In the genomic region with DNA sequence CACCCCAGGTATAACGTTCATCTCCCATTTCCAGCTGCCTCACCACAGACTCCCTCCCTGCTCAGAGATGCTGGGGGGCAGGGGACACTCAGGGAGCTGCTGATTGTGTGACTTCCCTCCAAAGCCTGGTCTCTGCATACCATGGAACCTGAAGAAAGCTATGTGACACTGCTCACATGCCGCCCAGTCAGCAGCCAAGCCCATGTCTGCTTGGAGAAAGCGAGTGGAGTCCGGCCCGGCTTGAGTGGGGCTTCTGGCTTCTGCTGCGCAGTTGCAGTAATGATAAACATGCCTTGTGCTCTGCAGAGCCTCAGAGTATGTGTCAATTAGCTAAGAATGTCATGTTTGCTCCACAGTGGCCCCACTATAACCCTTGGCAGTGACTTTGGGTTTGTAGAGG, we compare ENCODE assay signal across 24 mouse cellular contexts. TPM values are rescaled to one million over a fixed set of nuclear protein-coding genes. Genes with fewer than 3 reads are reported as not detected.
A peak's percentile ranks its signal among the peaks of the same experiment; 100 is the strongest.
DNase-seq lines count a peak whose midpoint lies in the region; ATAC-seq lines count a peak whose summit lies in the region.
"Had no signal": no experiment of that assay in that cellular context is flagged by ENCODE, and none has a peak within 500 bp of the region (broad histone marks: within the 10 kb centered on the region; RNA-seq: fewer than 3 reads in every experiment).

No protein-coding gene starts in this region.

- WGBS in heart, embryonic 12.5 days: 50% methylated on average over 6 of the region's 6 CpGs
- WGBS in heart, embryonic 15.5 days: 46% methylated on average over 6 of the region's 6 CpGs

- no peak for DNase-seq in heart, adult 11 months
- DNase-seq in heart, postnatal 10 days: no peak
- DNase-seq in heart, postnatal 4 days: peak; percentile 34
- DNase-seq in heart, adult 9 months (ENCODE audit: low spot score in 2 of 2): no peak
- no peak for DNase-seq in kidney, postnatal 4 days
- DNase-seq: adrenal gland, adult 2 months; adrenal gland, postnatal 14 days; cerebellum, adult 11 months; cerebellum, adult 2 months; cerebellum, adult 9-11 months; cerebellum, postnatal 25 days; forebrain, postnatal 0 days; gastrocnemius, adult 2 months; gastrocnemius, postnatal 14 days; kidney, adult 2 months had no signal

- H3K4me1 ChIP-seq in heart, embryonic 12.5 days (replicated peaks): peaks cover 46% of the 10 kb centered on the region
- peaks cover 48% of the 10 kb centered on the region for H3K4me1 ChIP-seq in heart, embryonic 15.5 days (replicated peaks)
- H3K4me1 ChIP-seq: embryonic facial prominence, embryonic 12.5 days; embryonic facial prominence, embryonic 15.5 days had no signal

- peak; percentile 18; the same call in 1 of the 2 replicates for ATAC-seq in heart, embryonic 12.5 days (ENCODE audit: insufficient number of reproducible peaks, low FRiP score)
- peak; percentile 55; the same call in 1 of the 2 replicates for ATAC-seq in heart, embryonic 15.5 days (replicated peaks; ENCODE audit: insufficient number of reproducible peaks, insufficient read depth, low FRiP score, low read depth)
- ATAC-seq: CD4-positive, CD25-positive, alpha-beta regulatory T cell, adult 4 months; forebrain, embryonic 14.5 days; forebrain, postnatal 0 days; intestine, postnatal 0 days had no signal

- H3K9me3 ChIP-seq in heart, embryonic 12.5 days (replicated peaks): no peaks in the 10 kb centered on the region
- H3K9me3 ChIP-seq in heart, embryonic 15.5 days (replicated peaks): no peaks in the 10 kb centered on the region
- H3K9me3 ChIP-seq: embryonic facial prominence, embryonic 12.5 days; embryonic facial prominence, embryonic 15.5 days; hindbrain, embryonic 12.5 days; hindbrain, embryonic 15.5 days had no signal

- no peak overlapping the region for H3K4me2 ChIP-seq in heart, embryonic 12.5 days
- H3K4me2 ChIP-seq in heart, embryonic 15.5 days: no peak overlapping the region
- H3K4me2 ChIP-seq: embryonic facial prominence, embryonic 12.5 days; embryonic facial prominence, embryonic 15.5 days; hindbrain, embryonic 12.5 days; hindbrain, embryonic 15.5 days had no signal

- no peaks in the 10 kb centered on the region for H3K27me3 ChIP-seq in heart, embryonic 12.5 days (replicated peaks)
- no peaks in the 10 kb centered on the region for H3K27me3 ChIP-seq in heart, embryonic 15.5 days
- H3K27me3 ChIP-seq: embryonic facial prominence, embryonic 12.5 days; embryonic facial prominence, embryonic 15.5 days; hindbrain, embryonic 12.5 days; hindbrain, embryonic 15.5 days had no signal

- peak overlapping the region; percentile 56 for H3K27ac ChIP-seq in heart, embryonic 12.5 days (ENCODE audit: poor library complexity, severe bottlenecking)
- H3K27ac ChIP-seq in heart, embryonic 15.5 days: peak overlapping the region; percentile 53
- H3K27ac ChIP-seq: embryonic facial prominence, embryonic 12.5 days; embryonic facial prominence, embryonic 15.5 days; gastrocnemius, adult 2 months; hindbrain, embryonic 12.5 days; hindbrain, embryonic 15.5 days had no signal

- peaks cover 27% of the 10 kb centered on the region for H3K36me3 ChIP-seq in heart, embryonic 12.5 days
- peaks cover 4% of the 10 kb centered on the region; the same call in 1 of the 2 replicates for H3K36me3 ChIP-seq in heart, embryonic 15.5 days

- no peak overlapping the region for H3K4me3 ChIP-seq in heart, embryonic 12.5 days
- no peak overlapping the region for H3K4me3 ChIP-seq in heart, embryonic 15.5 days
- H3K4me3 ChIP-seq: embryonic facial prominence, embryonic 12.5 days; embryonic facial prominence, embryonic 15.5 days; gastrocnemius, adult 2 months; hindbrain, embryonic 12.5 days; hindbrain, embryonic 15.5 days had no signal

- intact Hi-C loops in heart, postnatal 10 days (cut with DNase I): no loop called here

- no peak overlapping the region for H3K9ac ChIP-seq in heart, embryonic 12.5 days
- H3K9ac ChIP-seq in heart, embryonic 15.5 days: no peak overlapping the region
- H3K9ac ChIP-seq: embryonic facial prominence, embryonic 12.5 days; embryonic facial prominence, embryonic 15.5 days; forebrain, postnatal 0 days; hindbrain, embryonic 12.5 days; hindbrain, embryonic 15.5 days had no signal

RNA-seq across cellular contexts. Expression of a gene that starts 26.2 kb away (rescaled TPM):
- polyA plus RNA-seq in heart, embryonic 12.5 days (2016; fragmentation: Nextera tagmentation; extraction: Ambion mirVana): 51.7 and 52.8 TPM in 2 replicates
- polyA plus RNA-seq in heart, embryonic 15.5 days (2015; fragmentation: Nextera tagmentation; extraction: Ambion mirVana): 33.7 and 35.1 TPM in 2 replicates
- total RNA-seq in heart, postnatal 10 days (2021): 10 to 100 TPM; 10.8 to 17.1 TPM
- total RNA-seq in heart, postnatal 4 days (2021): 10 to 100 TPM; 23.8 to 34.2 TPM
